In genomic region chr5:31630064-31630463, GRCm38 (mm10) we compare ENCODE assay signal across 8 mouse cellular contexts. TPM values are rescaled to one million over a fixed set of nuclear protein-coding genes. Genes with fewer than 3 reads are reported as not detected.
A peak's percentile ranks its signal among the peaks of the same experiment; 100 is the strongest.
DNase-seq lines count a peak whose midpoint lies in the region; ATAC-seq and TF ChIP-seq lines count a peak whose summit lies in the region.

No protein-coding gene starts in this region.

- TF ChIP-seq CTCF in kidney, adult 2 months (conservative IDR thresholded peaks at IDR 0.05; ENCODE audit: insufficient read depth, insufficient read length, low read depth, low read length): no peak

- no peak overlapping the region for H3K4me3 ChIP-seq in kidney, adult 2 months (ENCODE audit: insufficient read depth, low read depth, low read length)
- H3K4me3 ChIP-seq in embryonic facial prominence, embryonic 10.5 days: no peak overlapping the region

- no peaks in the 10 kb centered on the region for H3K36me3 ChIP-seq in kidney, adult 2 months (ENCODE audit: control insufficient read depth, insufficient read depth, low read length)
- peaks cover 20% of the 10 kb centered on the region for H3K36me3 ChIP-seq in embryonic facial prominence, embryonic 10.5 days (replicated peaks)

- H3K9me3 ChIP-seq in embryonic facial prominence, embryonic 10.5 days: no peaks in the 10 kb centered on the region

- WGBS in kidney, adult 2 months: 65% methylated on average over 5 of the region's 5 CpGs
- WGBS in embryonic facial prominence, embryonic 10.5 days: 41% methylated on average over 5 of the region's 5 CpGs

- no peak for ATAC-seq in granulocyte monocyte progenitor cell, adult 5-6 weeks (replicated peaks; ENCODE audit: poor library complexity, severe bottlenecking)

- TF ChIP-seq POLR2A in kidney, adult 2 months (IDR thresholded peaks at IDR 0.05; ENCODE audit: low read depth, low read length): no peak

- DNase-seq in kidney, adult 2 months: peak; percentile 25
- no peak for DNase-seq in kidney, adult 9 months
- peak; percentile 64 for DNase-seq in embryonic facial prominence, embryonic 10.5 days (ENCODE audit: low spot score)
- peak; percentile 22 to 39 for DNase-seq in heart, postnatal 36 days
- DNase-seq in lung, postnatal 36 days: peak; percentile 61
- no peak for DNase-seq in natural killer cell, adult 2 months (ENCODE audit: low spot score in 2 of 2)
- no peak for DNase-seq in spleen, adult 18-20 months

- intact Hi-C loops in heart, postnatal 36 days (cut with DNase I): no loop called here

- no peaks in the 10 kb centered on the region for H3K27me3 ChIP-seq in kidney, adult 2 months (replicated peaks; ENCODE audit: control insufficient read depth, insufficient read depth, low read length)
- H3K27me3 ChIP-seq in embryonic facial prominence, embryonic 10.5 days (replicated peaks; ENCODE audit: low read depth, poor library complexity, severe bottlenecking): no peaks in the 10 kb centered on the region

- no peaks in the 10 kb centered on the region for H3K4me1 ChIP-seq in kidney, adult 2 months (ENCODE audit: control insufficient read depth, insufficient read depth, low read length)
- H3K4me1 ChIP-seq in embryonic facial prominence, embryonic 10.5 days: peaks cover 35% of the 10 kb centered on the region

- no peak overlapping the region for H3K27ac ChIP-seq in kidney, adult 2 months (ENCODE audit: insufficient read depth, low read depth, low read length)
- 0 out of 2 replicates have a peak overlapping the region, but pooled peaks have one; percentile 70 for H3K27ac ChIP-seq in embryonic facial prominence, embryonic 10.5 days (replicated peaks)

RNA-seq across cellular contexts. Expression of gene Mrpl33, which starts 33.3 kb away (rescaled TPM):
- polyA plus RNA-seq in kidney, adult 2 months (2012; rRNA removed): 24.1 and 34.3 TPM in 2 replicates
- 237 and 243 TPM in 2 replicates for polyA plus RNA-seq in embryonic facial prominence, embryonic 10.5 days (2016; fragmentation: Nextera tagmentation; extraction: Ambion mirVana)
- total RNA-seq in heart, postnatal 36 days (2021): 100 to 1,000 TPM; 314 to 335 TPM
- total RNA-seq in granulocyte monocyte progenitor cell, adult 5-6 weeks (2014; fragmentation: Nextera tagmentation): 543 and 559 TPM in 2 replicates
- 224 and 356 TPM in 2 replicates for total RNA-seq in granulocyte monocyte progenitor cell, adult 5-6 weeks (2017)

Comparison
In these comparisons a context has a peak if more than half of its experiments do, and no peak if none do; other contexts are left out.
1. DNase-seq: peak in kidney, adult 2 months (single experiment), embryonic facial prominence, embryonic 10.5 days (single experiment), heart, postnatal 36 days (2 of 2) and lung, postnatal 36 days (single experiment); none in kidney, adult 9 months (single experiment), natural killer cell, adult 2 months (0 of 2) and spleen, adult 18-20 months (0 of 2).